Mouse (Mus musculus): ENCODE data around the gene Ipmk. TPM values are rescaled to one million over a fixed set of nuclear protein-coding genes. Genes with fewer than 3 reads are reported as not detected.

The Ipmk gene
- total RNA-seq, 2 experiments from 2014 or later = 13.9 to 15.7 TPM

GRCm38 (mm10) chr10:71339463-71339862 lies 8.1 kb upstream of the Ipmk start:
- DNase-seq (ENCODE audit: low spot score in 2 of 2) = no peak

GRCm38 (mm10) chr10:71340195-71340594 lies 7.4 kb upstream of the Ipmk start:
- DNase-seq (ENCODE audit: low spot score in 2 of 2) = no peak

GRCm38 (mm10) chr10:71341290-71341689 lies 6.3 kb upstream of the Ipmk start:
- DNase-seq (ENCODE audit: low spot score in 2 of 2) = no peak

- no peak for DNase-seq (ENCODE audit: low spot score in 2 of 2)
Observed at GRCm38 (mm10) chr10:71342030-71342805, 5.3 kb upstream of the Ipmk start.

GRCm38 (mm10) chr10:71343130-71343529 lies 4.4 kb upstream of the Ipmk start:
- DNase-seq (ENCODE audit: low spot score in 2 of 2) = no peak

- no peak for DNase-seq (ENCODE audit: low spot score in 2 of 2)
Observed at GRCm38 (mm10) chr10:71343567-71344265, 3.8 kb upstream of the Ipmk start.

- peak; percentile 86 to 94 for DNase-seq (ENCODE audit: low spot score in 2 of 2)
Observed at GRCm38 (mm10) chr10:71344579-71345143, 2.9 kb upstream of the Ipmk start, which contains the start of gene Cisd1. TSS of gene Cisd1 (minus strand) at chr10:71344954.

- no peak for DNase-seq (ENCODE audit: low spot score in 2 of 2)
Observed at GRCm38 (mm10) chr10:71346106-71346505, 1.5 kb upstream of the Ipmk start.

GRCm38 (mm10) chr10:71346722-71347508 lies 648 bp upstream of the Ipmk start:
- DNase-seq (ENCODE audit: low spot score in 2 of 2) = peak in 1 of 2 experiments; percentile 36

- DNase-seq (ENCODE audit: low spot score in 2 of 2) = peak; percentile 36 to 59
Observed at GRCm38 (mm10) chr10:71347964-71348636, 537 bp downstream of the Ipmk start.

GRCm38 (mm10) chr10:71348637-71349280 lies 1.2 kb downstream of the Ipmk start:
- no peak for DNase-seq (ENCODE audit: low spot score in 2 of 2)

- DNase-seq (ENCODE audit: low spot score in 2 of 2) = no peak
Observed at GRCm38 (mm10) chr10:71349290-71349689, 1.7 kb downstream of the Ipmk start.

GRCm38 (mm10) chr10:71351301-71351700 lies 3.7 kb downstream of the Ipmk start:
- DNase-seq (ENCODE audit: low spot score in 2 of 2) = no peak

GRCm38 (mm10) chr10:71353850-71354249 lies 6.3 kb downstream of the Ipmk start:
- DNase-seq (ENCODE audit: low spot score in 2 of 2) = no peak

GRCm38 (mm10) chr10:71354947-71355346 lies 7.4 kb downstream of the Ipmk start:
- no peak for DNase-seq (ENCODE audit: low spot score in 2 of 2)

GRCm38 (mm10) chr10:71361044-71361443 lies 13.5 kb downstream of the Ipmk start:
- no peak for DNase-seq (ENCODE audit: low spot score in 2 of 2)

GRCm38 (mm10) chr10:71361836-71362562 lies 14.4 kb downstream of the Ipmk start:
- DNase-seq (ENCODE audit: low spot score in 2 of 2) = no peak

- no peak for DNase-seq (ENCODE audit: low spot score in 2 of 2)
Observed at GRCm38 (mm10) chr10:71363440-71363839, 15.9 kb downstream of the Ipmk start.

- DNase-seq (ENCODE audit: low spot score in 2 of 2) = no peak
Observed at GRCm38 (mm10) chr10:71363858-71364257, 16.3 kb downstream of the Ipmk start.

All from gastrocnemius, postnatal 4 days (tissue).